Mouse (Mus musculus) left cerebral cortex, postnatal 25 days (tissue): ENCODE measurements at regions not wholly inside any gene's neighbourhood (a gene's known extent, or its start where the extent isn't known, plus 50 kb on each side); places are given as distances from the start of the nearest gene placed in this dataset.
A peak's percentile ranks its signal among the peaks of the same experiment; 100 is the strongest.

Experiments used
- DNase-seq, 2 experiments: peaks; one replicate each; pipeline ENCODE4 v3.0.0; 2022; ENCODE audit warnings: low spot score in 2 of 2, mixed read lengths in 1 of 2
- intact Hi-C: fragments of 180-260 bp; cut with DNase I; formaldehyde crosslinking; loops from one replicate; pipeline ENCODE4 v1.15.1; 2025

DNA sequence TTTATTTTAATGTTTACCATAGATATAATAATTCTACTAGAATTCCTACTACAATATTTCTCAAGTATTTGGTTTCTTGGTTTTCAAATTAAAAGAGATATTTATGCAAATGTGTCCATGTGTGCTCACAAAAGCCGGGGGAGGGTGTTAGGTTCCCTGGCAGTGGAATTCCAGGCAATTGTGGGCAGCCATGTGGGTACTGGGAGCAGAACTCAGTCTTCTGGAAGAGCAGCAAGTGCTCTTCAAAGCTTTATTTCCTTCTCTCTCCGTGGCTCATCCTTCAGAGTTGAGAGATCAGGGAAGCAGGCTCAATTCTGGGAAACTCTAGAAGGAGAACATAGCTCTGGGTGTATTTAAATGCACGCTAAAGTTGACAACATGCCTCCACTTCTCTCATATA lies 178.8 kb upstream of the Fat4 start:
- intact Hi-C loops = loop anchor here (5.0 kb wide), 1 partner anchor 381 kb away; no protein-coding TSS in a partner anchor
- peak; percentile 21 to 78 for DNase-seq

DNA sequence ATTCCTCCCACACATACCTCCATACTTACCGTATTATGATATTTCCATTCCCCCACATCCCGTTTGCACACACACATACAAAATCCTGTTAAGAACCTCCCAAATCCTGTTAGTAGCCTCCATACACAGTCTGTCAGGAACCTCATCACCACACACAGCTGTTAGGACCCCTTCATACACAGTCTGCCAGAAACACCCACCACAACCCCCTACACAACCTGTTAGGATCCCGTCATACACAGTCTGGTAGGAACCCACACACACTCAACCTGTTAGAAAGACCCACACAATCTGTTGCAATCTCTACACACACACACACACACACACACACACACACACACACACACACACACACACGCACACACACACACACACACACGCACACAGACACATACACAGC lies 187.5 kb upstream of the Fat4 start:
- peak in 1 of 2 experiments; percentile 49 for DNase-seq
- intact Hi-C loops = loop anchor here (5.0 kb wide), 1 partner anchor 217 kb away; the partner anchor contains the start of gene Ankrd50

DNA sequence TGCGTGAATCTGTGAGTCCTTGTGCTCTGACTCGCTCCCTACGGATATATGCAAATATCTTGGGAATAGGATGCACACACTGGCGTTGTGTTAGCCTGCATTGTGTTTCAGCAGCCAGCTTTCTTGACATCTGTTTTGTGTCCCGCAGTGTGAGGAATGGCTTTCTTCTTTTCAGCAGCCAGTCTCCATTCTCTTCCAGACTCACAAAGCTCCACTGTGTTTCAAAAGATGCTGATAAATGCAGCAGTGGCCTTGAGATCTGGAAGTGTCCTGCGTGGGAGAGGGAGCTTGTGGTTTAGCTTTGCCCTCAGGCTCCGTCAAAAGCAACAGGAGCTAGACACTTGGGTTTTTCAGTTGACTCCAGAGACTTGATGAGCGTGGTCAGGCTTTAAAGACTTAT lies 188.9 kb upstream of the Fat4 start:
- intact Hi-C loops = loop anchor here (5.0 kb wide), 1 partner anchor 216 kb away; the partner anchor contains the start of gene Ankrd50

DNA sequence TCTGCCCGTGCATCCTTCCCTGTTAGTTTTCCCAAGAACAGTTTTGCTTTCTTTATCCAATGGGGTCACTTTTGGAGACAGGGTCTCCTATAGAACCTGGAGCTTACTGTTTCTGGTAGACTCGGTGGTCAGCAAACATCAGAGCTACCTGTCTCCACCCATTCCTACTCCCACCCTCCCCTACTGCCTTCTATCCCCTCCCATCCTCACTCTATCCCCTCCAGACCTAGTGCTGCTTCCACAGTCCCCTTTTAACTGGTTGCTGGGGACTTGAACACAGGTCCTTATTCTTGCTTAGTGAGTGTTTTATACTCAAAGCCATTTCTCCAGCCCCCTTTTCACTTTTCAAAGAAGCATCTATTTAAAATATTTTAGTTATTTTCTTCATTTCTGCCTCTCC lies 189.4 kb upstream of the Fat4 start:
- no peak for DNase-seq
- intact Hi-C loops = loop anchor here (5.0 kb wide), 1 partner anchor 215 kb away; the partner anchor contains the start of gene Ankrd50

More for the DNA sequence above, 188.9 kb upstream of the Fat4 start:
- DNase-seq = no peak

DNA sequence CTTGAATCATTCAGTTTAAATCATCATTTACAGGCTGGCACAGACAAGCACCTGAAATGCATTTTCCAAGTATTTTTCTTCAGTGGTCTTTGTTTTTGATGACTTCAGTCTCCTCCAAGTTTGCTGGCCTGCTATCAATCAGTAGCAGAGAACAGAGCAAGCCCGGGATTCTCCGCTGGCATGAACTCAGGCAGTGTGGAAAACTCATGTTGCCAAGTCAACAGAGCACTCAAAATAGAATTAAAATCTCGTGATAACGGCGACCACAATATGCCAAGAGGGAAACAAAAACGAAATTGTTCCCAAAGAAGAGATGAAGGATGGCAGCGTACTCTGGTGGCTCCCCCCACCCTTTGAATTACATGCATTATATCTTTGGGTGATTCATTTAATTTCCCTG lies 190.9 kb upstream of the Fat4 start:
- peak in 1 of 2 experiments; percentile 4 for DNase-seq

DNA sequence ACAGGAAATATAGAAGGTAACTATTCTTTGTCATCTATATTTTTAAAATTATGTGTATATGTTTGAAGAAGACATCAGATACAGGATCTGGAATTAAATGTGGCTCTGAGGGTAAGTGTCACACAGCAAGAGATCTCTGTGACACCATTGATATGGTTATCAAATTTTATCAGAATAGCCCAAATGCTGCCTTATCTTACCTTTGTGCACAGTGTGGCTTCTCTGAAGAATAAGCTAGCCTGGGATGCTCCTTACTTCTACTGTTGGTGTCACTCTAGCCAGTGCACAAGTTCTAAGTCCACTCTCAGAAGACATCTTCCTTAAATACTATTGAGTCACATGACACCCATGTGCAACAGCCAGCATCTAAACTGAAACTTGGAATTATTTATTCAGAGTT lies 194.0 kb upstream of the Fat4 start:
- intact Hi-C loops = no loop called here
- DNase-seq = no peak

More for the DNA sequence above, 190.9 kb upstream of the Fat4 start:
- intact Hi-C loops = loop anchor here (5.0 kb wide), 1 partner anchor 214 kb away; the partner anchor contains the start of gene Ankrd50

DNA sequence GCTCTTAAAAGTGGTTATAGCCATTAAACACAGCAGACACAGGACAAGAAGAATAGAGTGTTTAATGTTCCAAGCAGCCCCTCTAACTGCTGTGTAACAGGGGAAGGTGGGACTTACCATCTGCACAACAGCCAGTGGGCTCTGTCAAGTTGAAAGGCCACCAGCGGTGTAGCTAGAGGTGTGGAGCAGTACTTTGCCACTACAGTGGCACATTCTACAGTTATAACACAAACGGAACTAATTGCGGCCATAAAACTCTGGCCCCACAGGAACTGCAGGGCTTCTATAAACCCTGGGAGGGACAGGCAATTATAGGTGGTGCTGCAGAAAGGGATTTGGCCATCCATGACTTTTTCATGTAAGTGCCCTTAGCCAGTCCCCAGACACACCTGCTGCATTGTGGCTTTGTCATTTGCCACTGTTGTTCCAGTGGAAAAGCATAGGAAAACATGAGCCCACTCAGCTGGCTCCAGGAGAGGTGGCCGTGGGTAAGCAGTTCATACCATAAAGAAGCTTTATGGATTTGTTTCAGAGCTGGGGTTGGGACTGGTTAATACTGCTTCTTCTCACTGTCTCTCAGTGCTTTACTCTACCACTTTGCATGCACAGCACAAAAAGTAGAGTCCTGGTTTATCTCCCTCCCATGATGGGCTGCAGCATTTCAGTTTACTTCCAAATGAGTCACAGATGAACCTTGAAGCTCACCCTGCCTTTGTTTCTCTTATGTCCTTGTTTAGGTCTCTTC lies 199.8 kb upstream of the Ankrd50 start:
- no peak for DNase-seq
- intact Hi-C loops = no loop called here

DNA sequence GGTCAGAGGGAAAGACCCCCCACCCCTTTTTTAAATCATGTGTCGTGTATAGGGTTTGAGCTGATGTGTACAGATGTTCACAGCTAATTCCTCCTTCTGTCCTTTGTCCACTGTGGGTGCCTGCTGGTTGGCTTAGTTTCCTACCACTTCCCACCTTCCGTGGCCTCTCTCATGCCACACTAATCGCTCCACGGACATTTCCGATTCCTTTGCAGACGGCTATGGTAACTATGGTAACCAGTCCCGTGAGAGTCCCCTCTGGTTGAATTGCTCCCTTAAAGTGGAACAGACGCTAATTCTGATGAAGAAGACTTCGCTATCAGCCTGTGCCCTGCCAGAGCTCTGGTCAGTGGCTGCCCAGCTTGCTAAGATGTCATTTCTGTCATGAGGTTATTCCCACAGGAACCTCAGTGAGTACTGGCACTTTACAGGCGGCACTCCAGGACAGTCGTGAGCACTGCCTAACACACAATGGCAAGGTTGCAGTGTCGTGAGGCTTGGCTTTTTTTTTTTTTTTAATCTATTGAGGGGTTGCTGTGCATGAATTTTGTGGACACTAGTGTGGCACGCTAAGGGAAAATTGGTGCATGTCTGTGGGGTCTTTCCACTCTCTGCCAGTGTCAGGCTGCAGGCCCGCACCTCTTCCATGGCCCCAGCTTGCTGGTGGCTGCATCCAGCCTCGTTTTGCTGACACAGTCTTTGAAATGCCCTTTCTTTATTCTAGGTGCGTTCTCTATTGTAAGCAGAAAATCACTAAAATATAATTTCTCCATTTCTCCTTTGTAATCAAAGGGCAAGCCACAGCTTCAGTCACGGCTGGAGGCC lies 179.2 kb upstream of the Ankrd50 start:
- intact Hi-C loops = no loop called here
- DNase-seq = no peak

DNA sequence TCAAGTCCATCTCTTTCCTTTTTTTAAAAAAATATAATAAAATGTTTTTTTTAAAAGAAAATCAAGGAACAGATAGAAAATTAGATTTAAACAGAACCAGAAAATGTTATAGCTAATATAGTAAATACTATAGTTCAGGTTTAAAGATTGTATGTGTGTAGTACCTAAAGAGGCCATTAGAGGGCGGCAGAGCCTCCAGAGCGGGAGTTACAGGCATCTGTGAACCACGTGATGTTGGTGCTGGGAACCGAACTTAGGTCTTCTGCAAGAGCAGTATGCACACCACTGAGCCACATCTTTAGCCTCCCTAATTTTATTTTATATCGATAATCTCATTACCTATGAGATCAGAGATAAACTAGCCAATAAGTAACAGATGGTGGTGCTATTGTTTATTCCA lies 178.4 kb upstream of the Ankrd50 start:
- DNase-seq = no peak
- intact Hi-C loops = no loop called here

DNA sequence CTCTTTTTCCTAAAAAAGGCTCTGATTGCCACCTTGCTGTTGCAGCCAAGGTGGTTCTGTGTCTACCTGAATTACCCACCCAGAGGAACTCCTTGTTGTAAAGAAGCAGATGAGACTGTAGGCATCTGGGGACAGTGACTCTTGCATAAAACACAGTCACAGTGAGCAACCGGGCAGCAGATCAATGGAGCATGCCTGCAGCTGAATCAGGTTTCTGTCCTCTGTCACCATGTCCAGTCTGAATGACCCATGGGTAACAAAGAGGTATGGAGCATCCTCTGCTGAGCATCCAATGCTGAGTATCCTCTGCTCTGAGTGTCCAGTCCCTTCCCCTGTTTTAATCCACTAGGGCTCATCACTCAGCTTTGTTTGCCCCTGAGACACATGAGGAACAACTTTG lies 172.1 kb upstream of the Ankrd50 start:
- intact Hi-C loops = no loop called here
- DNase-seq = no peak

DNA sequence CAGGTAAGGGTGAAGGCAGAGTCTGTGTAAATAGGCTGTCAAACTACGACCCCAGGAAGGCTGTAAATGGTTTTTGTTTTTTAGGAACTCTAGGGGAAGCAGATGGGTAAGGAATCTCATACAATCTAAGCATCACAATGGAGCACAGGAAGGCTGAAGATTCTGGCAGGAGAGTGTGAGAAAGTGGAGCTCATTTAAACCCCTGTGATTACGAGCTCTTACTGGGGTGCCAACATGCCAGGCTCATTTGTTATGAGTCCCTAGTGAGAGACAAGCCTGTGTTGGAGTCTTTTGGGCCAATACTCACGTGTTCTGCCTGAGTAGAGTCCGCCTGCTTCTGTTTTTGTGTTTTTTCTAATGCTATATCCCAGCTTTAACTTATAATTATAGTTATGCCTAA lies 169.3 kb upstream of the Ankrd50 start:
- intact Hi-C loops = no loop called here
- no peak for DNase-seq

DNA sequence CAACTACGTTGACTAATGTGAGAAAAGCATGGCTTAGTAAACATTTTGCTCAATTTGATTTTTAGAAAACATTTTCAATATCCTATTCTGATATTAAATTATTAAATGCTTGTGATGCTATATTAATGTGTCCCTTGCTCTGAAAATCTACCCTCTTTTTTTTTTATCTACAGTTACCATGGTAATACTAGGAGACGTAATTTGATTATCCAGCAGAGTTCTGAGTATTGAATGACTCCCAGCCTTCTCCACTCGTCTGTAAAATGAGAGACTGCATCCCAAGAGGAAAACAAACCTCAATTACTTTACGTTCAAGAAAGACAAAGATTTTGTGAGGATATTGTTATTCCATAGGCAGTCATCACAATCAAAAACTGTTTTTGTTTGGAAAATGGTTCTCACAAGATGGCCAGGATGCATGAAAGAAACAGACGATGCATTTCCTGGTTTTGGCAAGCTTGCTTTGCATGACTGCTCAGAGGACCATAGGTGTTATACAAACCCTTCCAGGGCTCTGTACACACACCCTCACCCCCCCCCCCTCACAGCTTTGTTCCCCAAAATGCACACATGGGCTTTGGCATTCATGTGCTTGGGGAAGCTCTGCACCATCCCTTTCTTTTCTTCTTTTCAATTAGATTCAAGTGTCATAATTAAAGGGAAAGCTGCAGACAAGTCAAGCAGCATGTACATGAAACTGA lies 168.5 kb upstream of the Ankrd50 start:
- intact Hi-C loops = no loop called here
- DNase-seq = no peak

DNA sequence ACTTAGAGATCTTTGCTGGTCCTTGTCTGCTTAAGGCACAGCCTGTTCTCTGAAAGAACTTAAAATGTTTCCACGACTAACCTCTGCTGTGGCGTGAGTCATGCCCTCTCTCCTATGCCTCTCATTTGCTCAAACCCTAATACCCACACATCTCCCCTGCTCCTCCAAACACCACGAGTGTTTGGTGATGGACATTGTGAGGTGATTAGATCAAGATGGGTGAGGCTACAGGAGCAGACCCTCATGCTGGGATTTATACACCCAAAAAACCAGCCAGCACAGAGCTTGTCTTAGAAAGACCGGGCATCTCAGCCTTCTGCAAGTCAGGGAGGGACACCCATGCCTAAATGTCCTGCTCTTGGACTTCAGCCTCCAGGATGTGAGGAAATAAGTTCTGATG lies 165.5 kb upstream of the Ankrd50 start:
- intact Hi-C loops = no loop called here
- no peak for DNase-seq

DNA sequence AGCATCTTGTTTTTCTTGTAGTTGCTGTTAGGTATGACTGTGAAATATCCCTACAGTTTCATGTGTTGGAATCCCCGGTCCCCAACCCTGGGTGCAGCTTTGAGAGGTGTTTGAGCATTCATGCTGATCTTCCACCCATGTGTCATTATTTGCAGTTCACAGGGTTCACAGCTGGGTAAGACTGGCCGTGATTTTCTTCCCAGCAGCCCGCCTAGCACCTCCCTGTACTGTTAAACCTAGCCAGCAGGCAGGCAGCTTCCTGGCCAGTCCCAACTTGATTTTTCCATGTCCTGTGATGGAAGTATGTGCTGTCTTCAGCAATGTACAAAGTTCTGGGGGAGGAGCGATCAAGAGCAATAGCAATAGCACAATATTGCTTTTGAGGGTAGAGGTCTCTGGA lies 164.0 kb upstream of the Ankrd50 start:
- no peak for DNase-seq
- intact Hi-C loops = no loop called here

DNA sequence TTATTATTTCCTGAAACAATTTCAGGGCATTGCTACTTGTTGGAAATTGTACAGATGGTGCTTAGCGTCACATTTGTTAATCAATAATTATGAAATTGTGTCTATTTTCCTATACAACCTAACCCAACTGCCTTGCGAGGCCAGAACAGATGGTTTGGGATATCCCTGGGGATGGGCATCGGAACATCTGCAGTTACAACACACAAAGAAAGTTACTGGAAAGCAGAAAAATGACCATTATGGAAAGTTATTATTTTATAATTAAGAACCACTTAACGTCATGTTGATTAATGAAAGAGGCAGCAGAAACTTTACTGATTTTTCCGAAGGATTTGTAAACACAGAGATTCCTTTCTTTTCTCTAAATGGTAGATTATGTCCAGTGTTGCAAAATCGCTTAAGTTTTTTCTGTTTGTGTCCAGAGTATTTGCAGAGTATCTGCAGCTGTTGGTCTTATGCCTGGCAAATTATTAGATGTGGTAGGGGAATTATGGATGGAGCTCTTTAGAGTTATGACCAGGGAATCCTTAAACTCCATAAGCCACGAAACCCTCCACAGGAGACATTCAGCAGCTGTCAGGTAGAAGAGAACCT lies 163.2 kb upstream of the Ankrd50 start:
- DNase-seq = no peak
- intact Hi-C loops = no loop called here

DNA sequence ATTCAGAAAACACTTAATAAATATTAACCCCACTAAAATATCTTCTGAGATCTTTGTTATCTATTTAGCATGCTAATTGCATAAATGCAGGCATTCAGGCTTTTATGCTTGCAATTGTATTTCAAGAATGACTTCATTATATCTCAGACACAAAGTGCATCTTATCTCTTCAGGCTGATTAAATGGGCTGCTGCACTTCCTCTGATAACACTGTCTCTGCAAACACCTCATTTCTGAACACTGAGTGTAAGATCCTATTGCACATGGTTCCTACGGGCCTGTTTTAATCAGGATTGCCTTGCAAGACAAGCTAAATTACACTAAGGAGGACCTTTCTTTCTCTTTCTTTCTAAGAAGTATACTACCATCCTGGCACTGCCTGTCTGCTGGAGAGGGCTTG lies 157.1 kb upstream of the Ankrd50 start:
- intact Hi-C loops = no loop called here
- no peak for DNase-seq

DNA sequence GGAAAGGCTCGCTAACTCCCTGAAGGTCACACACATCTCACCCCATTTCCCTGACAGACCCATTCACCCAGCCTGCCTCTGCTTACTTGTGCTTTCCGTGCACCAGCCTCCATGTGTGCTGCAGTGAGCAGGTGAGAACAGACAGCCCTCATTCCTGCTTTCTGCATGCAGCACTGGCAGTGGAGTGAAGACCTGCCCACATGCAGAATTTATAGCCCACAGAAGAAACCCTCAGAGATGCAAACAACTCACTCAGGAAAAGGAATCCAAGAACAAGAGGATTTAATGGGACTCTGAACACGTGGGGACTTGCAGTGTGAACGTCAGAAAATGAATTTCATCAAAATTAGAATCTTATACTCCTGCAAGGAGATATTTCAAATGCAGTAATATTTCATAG lies 152.2 kb upstream of the Ankrd50 start:
- intact Hi-C loops = no loop called here
- peak in 1 of 2 experiments; percentile 60 for DNase-seq

DNA sequence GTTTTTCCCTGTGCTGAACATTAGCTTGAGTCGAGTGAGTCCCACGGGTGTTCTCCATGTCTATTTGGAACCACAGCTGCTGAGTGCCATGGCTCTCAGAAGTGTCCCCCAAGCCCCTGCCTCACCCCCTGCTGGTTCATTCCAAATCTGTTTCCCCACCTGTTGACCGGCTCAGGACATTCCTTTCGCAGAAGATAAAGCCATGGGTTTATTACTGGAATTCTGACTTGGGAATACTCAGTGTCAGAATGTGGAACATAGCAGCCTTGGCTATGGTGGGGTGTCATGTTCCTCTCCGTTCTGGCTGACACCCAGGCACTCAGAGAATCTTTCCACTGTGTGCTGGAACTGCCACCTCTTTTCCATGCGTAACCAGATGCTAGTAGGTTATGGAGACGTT lies 148.7 kb upstream of the Ankrd50 start:
- DNase-seq = no peak

DNA sequence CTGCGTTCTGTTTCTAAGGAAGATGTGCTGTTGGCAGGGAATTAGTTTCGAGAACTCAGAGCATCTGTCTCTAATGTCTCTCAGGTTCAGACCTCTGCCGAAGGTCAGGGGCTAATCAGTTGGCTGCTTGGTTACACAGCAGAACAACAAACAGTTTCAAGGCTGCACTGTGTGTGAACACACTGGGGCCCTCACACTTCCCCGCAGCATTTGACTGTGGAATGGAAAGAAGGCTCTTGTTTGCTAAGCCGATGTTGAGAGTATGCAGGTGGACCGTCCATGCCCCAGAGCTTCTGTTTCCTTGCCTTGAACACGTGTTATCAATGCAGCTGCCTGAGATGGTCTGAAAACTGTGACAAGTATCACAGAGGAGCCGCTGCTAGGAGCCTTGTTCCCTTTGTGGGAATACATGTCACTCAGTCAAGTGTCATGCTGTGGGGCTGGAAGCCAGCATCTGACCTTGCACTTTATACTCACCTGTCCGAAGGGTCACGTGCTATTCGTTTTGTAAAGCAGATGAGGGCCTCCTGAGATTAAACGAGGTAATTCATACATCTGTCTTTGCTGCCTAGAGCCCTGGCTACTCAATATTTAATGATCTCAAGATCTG lies 141.0 kb upstream of the Ankrd50 start:
- DNase-seq = no peak
- intact Hi-C loops = no loop called here

More for the DNA sequence above, 148.7 kb upstream of the Ankrd50 start:
- intact Hi-C loops = no loop called here
